Mouse (Mus musculus): ENCODE measurements around the gene Ltbp3. TPM values are rescaled to one million over a fixed set of nuclear protein-coding genes. Genes with fewer than 3 reads are reported as not detected.
A peak's percentile ranks its signal among the peaks of the same experiment; 100 is the strongest.

Gene Ltbp3
- polyA plus RNA-seq, 1 experiment = 59.4 TPM

DNA sequence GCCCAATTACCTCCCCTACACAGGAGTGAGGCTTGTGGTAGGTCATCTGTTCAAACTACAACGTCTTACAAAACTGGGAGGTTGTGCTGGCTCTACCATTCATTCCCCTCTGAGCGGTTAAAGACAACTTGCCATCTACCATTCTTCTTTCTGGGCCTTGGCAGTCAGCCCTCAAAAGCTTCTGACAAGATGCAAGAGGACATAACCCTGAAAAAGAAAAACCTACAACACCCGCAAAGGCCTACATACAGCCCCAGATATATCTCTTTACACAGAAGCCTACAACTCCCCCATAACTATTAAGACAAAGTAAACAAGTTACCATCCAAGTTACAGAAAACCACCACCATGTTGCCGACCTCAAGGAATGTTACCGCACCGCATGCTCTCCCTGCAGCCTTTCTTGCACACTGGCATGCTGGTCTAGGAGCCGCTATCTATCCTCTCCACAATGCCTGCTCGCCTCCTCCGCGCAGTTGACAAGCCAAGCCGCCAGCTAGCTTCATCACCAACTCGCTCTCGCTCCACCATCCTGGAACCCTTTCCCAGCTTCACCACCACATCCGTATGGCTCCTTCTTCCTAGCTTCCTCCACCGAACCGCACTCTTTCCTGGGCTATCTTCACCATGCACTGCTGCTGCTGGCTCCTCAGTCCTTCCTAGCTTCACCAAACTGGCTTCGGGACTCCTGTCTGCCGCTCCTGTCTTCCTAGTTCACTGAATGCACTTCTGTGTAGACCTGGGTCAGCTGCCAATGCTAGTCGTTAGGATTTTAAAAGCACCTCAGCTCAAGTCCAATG, 60.1 kb downstream of the Ltbp3 start:
- H3K4me3 ChIP-seq (ENCODE audit: insufficient read depth, low read depth, low read length) = peak overlapping the region; percentile 95
- H3K27ac ChIP-seq (replicated peaks; ENCODE audit: low read depth, low read length) = peak overlapping the region; percentile 53
- H3K4me1 ChIP-seq (ENCODE audit: control insufficient read depth, insufficient read depth, insufficient read length, low read length) = peaks cover 9% of the 10 kb centered on the region

GRCm38 (mm10) chr19:5801432-5801964, 60.8 kb downstream of the Ltbp3 start:
- H3K4me3 ChIP-seq (ENCODE audit: insufficient read depth, low read depth, low read length) = peak overlapping the region; percentile 95
- H3K4me1 ChIP-seq (ENCODE audit: control insufficient read depth, insufficient read depth, insufficient read length, low read length) = peaks cover 12% of the 10 kb centered on the region
- H3K27ac ChIP-seq (replicated peaks; ENCODE audit: low read depth, low read length) = peak overlapping the region; percentile 80

GRCm38 (mm10) chr19:5802011-5802786, 61.5 kb downstream of the Ltbp3 start:
- Histone ChIP-seq H3K4me1 (ENCODE audit: control insufficient read depth, insufficient read depth, insufficient read length, low read length) (peaks cover 16% of the 10 kb centered on the region), H3K4me3 (ENCODE audit: insufficient read depth, low read depth, low read length) (peak overlapping the region; percentile 95), H3K27ac (replicated peaks; ENCODE audit: low read depth, low read length) (peak overlapping the region; percentile 100)

- Histone ChIP-seq H3K4me1 (ENCODE audit: control insufficient read depth, insufficient read depth, insufficient read length, low read length) (peaks cover 16% of the 10 kb centered on the region), H3K4me3 (ENCODE audit: insufficient read depth, low read depth, low read length) (peak overlapping the region; percentile 79), H3K27ac (replicated peaks; ENCODE audit: low read depth, low read length) (peak overlapping the region; percentile 100)
These were observed 62.0 kb downstream of the Ltbp3 start for GRCm38 (mm10) chr19:5802787-5803040.

GRCm38 (mm10) chr19:5803041-5803880, 62.6 kb downstream of the Ltbp3 start:
- Histone ChIP-seq H3K4me3 (ENCODE audit: insufficient read depth, low read depth, low read length) (peak overlapping the region; percentile 79), H3K4me1 (ENCODE audit: control insufficient read depth, insufficient read depth, insufficient read length, low read length) (peaks cover 22% of the 10 kb centered on the region), H3K27ac (replicated peaks; ENCODE audit: low read depth, low read length) (peak overlapping the region; percentile 100)

DNA sequence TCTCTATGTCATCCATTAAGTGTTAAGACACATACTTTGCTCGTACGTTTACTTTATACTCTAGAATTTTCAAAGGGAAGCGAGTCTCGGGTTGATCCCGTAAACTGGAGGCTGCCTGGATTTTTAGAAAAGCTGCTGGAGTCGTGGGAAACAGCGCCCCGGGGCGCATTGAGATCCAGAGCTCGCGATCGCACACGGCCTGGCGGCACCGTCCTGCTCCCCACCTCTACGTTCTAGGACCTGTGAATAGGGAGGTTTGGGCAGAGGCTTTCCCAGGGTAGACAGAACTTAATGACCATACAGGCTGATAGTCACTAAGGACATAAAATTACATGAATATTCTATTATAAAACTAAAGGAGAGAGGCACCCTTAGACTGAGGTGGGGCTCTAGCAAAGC, 63.2 kb downstream of the Ltbp3 start:
- Histone ChIP-seq H3K27ac (replicated peaks; ENCODE audit: low read depth, low read length) (peak overlapping the region; percentile 97), H3K4me3 (ENCODE audit: insufficient read depth, low read depth, low read length) (peak overlapping the region; percentile 60), H3K4me1 (ENCODE audit: control insufficient read depth, insufficient read depth, insufficient read length, low read length) (peaks cover 27% of the 10 kb centered on the region)

DNA sequence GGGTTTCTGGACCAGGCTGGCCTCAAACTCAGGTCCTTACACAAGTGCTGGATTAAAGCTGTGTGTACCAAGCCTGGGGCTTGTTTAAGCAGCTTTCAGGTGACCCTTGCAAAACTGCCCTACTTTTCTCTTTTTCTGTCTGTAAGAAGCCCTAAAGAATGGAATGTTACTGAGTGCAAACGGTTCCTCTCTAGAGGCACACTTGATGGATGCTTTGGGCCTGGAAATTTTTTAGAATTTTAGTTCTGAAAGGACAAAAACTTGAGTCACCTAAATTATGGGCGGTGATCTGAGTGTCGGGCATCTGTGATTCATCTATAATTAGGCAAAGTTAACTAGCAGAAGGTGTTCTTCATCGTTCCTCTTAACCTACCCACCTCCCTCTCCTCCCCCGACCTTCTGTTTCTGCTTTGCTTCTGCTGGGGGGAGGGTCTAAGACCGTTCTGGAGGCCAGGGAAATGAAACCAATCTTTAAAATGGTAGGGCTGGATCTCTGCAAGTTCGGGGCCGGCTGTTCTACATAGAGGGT, 63.7 kb downstream of the Ltbp3 start:
- Histone ChIP-seq H3K4me3 (ENCODE audit: insufficient read depth, low read depth, low read length) (peak overlapping the region; percentile 60; the same call in 1 of the 2 replicates), H3K27ac (replicated peaks; ENCODE audit: low read depth, low read length) (peak overlapping the region; percentile 97), H3K4me1 (ENCODE audit: control insufficient read depth, insufficient read depth, insufficient read length, low read length) (peaks cover 30% of the 10 kb centered on the region)

- Histone ChIP-seq H3K27ac (replicated peaks; ENCODE audit: low read depth, low read length) (peak overlapping the region; percentile 96), H3K4me1 (ENCODE audit: control insufficient read depth, insufficient read depth, insufficient read length, low read length) (peaks cover 48% of the 10 kb centered on the region), H3K4me3 (ENCODE audit: insufficient read depth, low read depth, low read length) (peak overlapping the region; percentile 24)
These were observed 65.5 kb downstream of the Ltbp3 start for GRCm38 (mm10) chr19:5806051-5806808.

DNA sequence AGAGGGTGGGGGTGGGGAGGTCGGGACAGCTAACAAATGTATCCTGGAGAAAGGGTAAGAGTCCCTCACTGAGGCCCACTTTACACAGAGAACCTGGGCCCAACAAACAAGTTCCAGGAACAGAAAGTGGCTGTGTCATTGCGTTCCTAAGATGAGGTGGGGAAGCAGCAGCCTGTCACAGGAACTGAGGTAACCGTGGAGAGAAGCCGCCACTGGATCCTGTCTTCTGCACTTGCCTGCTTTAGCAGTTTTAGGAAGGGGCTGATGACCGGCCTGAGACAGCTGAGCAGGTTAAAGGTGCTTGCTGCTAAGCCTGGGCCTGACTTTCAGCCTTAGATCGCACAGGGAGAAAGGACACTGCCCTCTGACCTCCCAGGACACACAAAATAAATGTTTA, 66.1 kb downstream of the Ltbp3 start:
- Histone ChIP-seq H3K4me1 (ENCODE audit: control insufficient read depth, insufficient read depth, insufficient read length, low read length) (peaks cover 54% of the 10 kb centered on the region), H3K4me3 (ENCODE audit: insufficient read depth, low read depth, low read length) (no peak overlapping the region), H3K27ac (replicated peaks; ENCODE audit: low read depth, low read length) (peak overlapping the region; percentile 96)

GRCm38 (mm10) chr19:5807740-5808139, 67.0 kb downstream of the Ltbp3 start:
- Histone ChIP-seq H3K4me3 (ENCODE audit: insufficient read depth, low read depth, low read length) (no peak overlapping the region), H3K27ac (replicated peaks; ENCODE audit: low read depth, low read length) (peak overlapping the region; percentile 96), H3K4me1 (ENCODE audit: control insufficient read depth, insufficient read depth, insufficient read length, low read length) (peaks cover 59% of the 10 kb centered on the region)

Other genes with a start within 250 kb of the Ltbp3 start
- 1.1 TPM in 1 of 2 replicates, not detected in the other for gene 1700020D05Rik, start 237.1 kb upstream of the Ltbp3 start, polyA plus RNA-seq (2012; ENCODE audit: insufficient read depth, insufficient read length, missing spikeins)
- gene Snx32, start 230.4 kb upstream of the Ltbp3 start, polyA plus RNA-seq (2012; ENCODE audit: insufficient read depth, insufficient read length, missing spikeins) = 2.7 and 7.0 TPM in 2 replicates
- not detected in 2 replicates for gene Ovol1, start 180.3 kb upstream of the Ltbp3 start, polyA plus RNA-seq (2012; ENCODE audit: insufficient read depth, insufficient read length, missing spikeins)
- 1.3 and 2.1 TPM in 2 replicates for gene Ap5b1, start 172.9 kb upstream of the Ltbp3 start, polyA plus RNA-seq (2012; ENCODE audit: insufficient read depth, insufficient read length, missing spikeins)
- gene Rnaseh2c, start 139.0 kb upstream of the Ltbp3 start, polyA plus RNA-seq (2012; ENCODE audit: insufficient read depth, insufficient read length, missing spikeins) = 55.5 and 74.0 TPM in 2 replicates
- 17.0 and 26.3 TPM in 2 replicates for gene Kat5, start 130.7 kb upstream of the Ltbp3 start, polyA plus RNA-seq (2012; ENCODE audit: insufficient read depth, insufficient read length, missing spikeins)
- 22.8 and 24.6 TPM in 2 replicates for gene Rela, start 103.4 kb upstream of the Ltbp3 start, polyA plus RNA-seq (2012; ENCODE audit: insufficient read depth, insufficient read length, missing spikeins)
- gene Sipa1, start 77.2 kb upstream of the Ltbp3 start, polyA plus RNA-seq (2012; ENCODE audit: insufficient read depth, insufficient read length, missing spikeins) = 10.0 and 11.6 TPM in 2 replicates
- gene Map3k11, start 52.2 kb upstream of the Ltbp3 start, polyA plus RNA-seq (2012; ENCODE audit: insufficient read depth, insufficient read length, missing spikeins) = 14.9 and 24.5 TPM in 2 replicates
- gene Pcnx3, start 52.0 kb upstream of the Ltbp3 start, polyA plus RNA-seq (2012; ENCODE audit: insufficient read depth, insufficient read length, missing spikeins) = 19.6 and 26.2 TPM in 2 replicates
- not detected in 2 replicates for gene Kcnk7, start 36.5 kb upstream of the Ltbp3 start, polyA plus RNA-seq (2012; ENCODE audit: insufficient read depth, insufficient read length, missing spikeins)
- gene Ehbp1l1, start 14.6 kb upstream of the Ltbp3 start, polyA plus RNA-seq (2012; ENCODE audit: insufficient read depth, insufficient read length, missing spikeins) = 45.3 and 47.1 TPM in 2 replicates
- 55.7 and 58.4 TPM in 2 replicates for gene Fam89b, start 11.3 kb upstream of the Ltbp3 start, polyA plus RNA-seq (2012; ENCODE audit: insufficient read depth, insufficient read length, missing spikeins)
- gene Scyl1, start 30.5 kb downstream of the Ltbp3 start, polyA plus RNA-seq (2012; ENCODE audit: insufficient read depth, insufficient read length, missing spikeins) = 49.2 and 54.3 TPM in 2 replicates
- 6.6 and 7.0 TPM in 2 replicates for gene Frmd8, start 134.4 kb downstream of the Ltbp3 start, polyA plus RNA-seq (2012; ENCODE audit: insufficient read depth, insufficient read length, missing spikeins)
- gene Slc25a45, start 136.9 kb downstream of the Ltbp3 start, polyA plus RNA-seq (2012; ENCODE audit: insufficient read depth, insufficient read length, missing spikeins) = 2.3 and 2.4 TPM in 2 replicates
- not detected in 2 replicates for gene Tigd3, start 153.2 kb downstream of the Ltbp3 start, polyA plus RNA-seq (2012; ENCODE audit: insufficient read depth, insufficient read length, missing spikeins)
- gene Dpf2, start 172.1 kb downstream of the Ltbp3 start, polyA plus RNA-seq (2012; ENCODE audit: insufficient read depth, insufficient read length, missing spikeins) = 22.6 and 36.6 TPM in 2 replicates
- gene Cdc42ep2, start 183.9 kb downstream of the Ltbp3 start, polyA plus RNA-seq (2012; ENCODE audit: insufficient read depth, insufficient read length, missing spikeins) = 4.0 and 5.4 TPM in 2 replicates
- gene Pola2, start 223.3 kb downstream of the Ltbp3 start, polyA plus RNA-seq (2012; ENCODE audit: insufficient read depth, insufficient read length, missing spikeins) = 6.5 and 7.0 TPM in 2 replicates
- gene Slc22a20, start 245.2 kb downstream of the Ltbp3 start, polyA plus RNA-seq (2012; ENCODE audit: insufficient read depth, insufficient read length, missing spikeins) = not detected in 2 replicates